Mouse (Mus musculus) stomach, postnatal 0 days (tissue): ENCODE results near the gene Kif2c. TPM values are rescaled to one million over a fixed set of nuclear protein-coding genes. Genes with fewer than 3 reads are reported as not detected.

Experiments used
- ATAC-seq: fragments of 200-750 bp; cut with Nextera tagmentation; 2 replicates; pipeline ENCODE4 v1.8.0; 2017; ENCODE audit not compliant: low FRiP score, low TSS enrichment
- DNase-seq: peaks from one replicate; pipeline ENCODE4 v3.0.0-alpha.2; 2016; ENCODE audit warnings: low spot score
- H3K27ac ChIP-seq: fragments of 300-500 bp; sonication (generic); replicated peaks from 2 replicates; pipeline ENCODE4 v1.5.1; 2014; ENCODE audit warnings: mild to moderate bottlenecking, control low read depth
- H3K27me3 ChIP-seq: fragments of 300-500 bp; sonication (generic); 2 replicates; pipeline ENCODE4 v1.6.1; 2014; ENCODE audit warnings: low read length; ENCODE audit not compliant: control insufficient read depth, insufficient read depth
- H3K36me3 ChIP-seq: fragments of 300-500 bp; sonication (generic); 2 replicates; pipeline ENCODE4 v1.6.1; 2014; ENCODE audit warnings: low read length, mixed read lengths; ENCODE audit not compliant: control insufficient read depth, insufficient read depth
- H3K4me1 ChIP-seq: fragments of 300-500 bp; sonication (generic); replicated peaks from 2 replicates; pipeline ENCODE4 v1.6.1; 2014; ENCODE audit warnings: antibody characterized with exemption; ENCODE audit not compliant: control insufficient read depth, insufficient read depth
- H3K4me2 ChIP-seq: fragments of 300-500 bp; sonication (generic); replicated peaks from 2 replicates; pipeline ENCODE4 v1.6.1; 2014; ENCODE audit warnings: low read depth, mild to moderate bottlenecking, control low read depth, moderate library complexity
- H3K4me3 ChIP-seq: fragments of 300-500 bp; sonication (generic); 2 replicates; pipeline ENCODE4 v1.5.1; 2014; ENCODE audit warnings: low read depth, low read length, control low read depth
- H3K9ac ChIP-seq: fragments of 300-500 bp; sonication (generic); 2 replicates; pipeline ENCODE4 v1.6.1; 2014; ENCODE audit warnings: mild to moderate bottlenecking, low read length, control low read depth, mixed read lengths
- H3K9me3 ChIP-seq: fragments of 300-500 bp; sonication (generic); 2 replicates; pipeline ENCODE4 v1.6.1; 2016; ENCODE audit warnings: low read length; ENCODE audit not compliant: control insufficient read depth
- CTCF ChIP-seq: IDR thresholded peaks from 2 replicates; pipeline ENCODE4 v1.5.1; 2016; ENCODE audit warnings: antibody characterized with exemption, low read depth, mild to moderate bottlenecking, moderate library complexity
- EP300 ChIP-seq: optimal IDR thresholded peaks from 2 replicates; pipeline ENCODE3; 2016; ENCODE audit warnings: antibody characterized with exemption
- WGBS: fragments of 180-500 bp; shearing (Covaris S2); extraction: QIAGEN DNeasy Blood & Tissue Kit; methylation state at CpG from one replicate; pipeline ENCODE4 v1.1.7; 2014; 5-methylcytosine and 5-hydroxymethylcytosine counted together
- polyA plus RNA-seq: library from polyadenylated mRNA; unstranded; fragments of >200 nt; fragmentation: Nextera tagmentation; extraction: Ambion mirVana; gene quantifications from 2 replicates; pipeline ENCODE4 v1.2.1, GENCODE M21; 2015

Gene Kif2c
- polyA plus RNA-seq, 1 experiment from 2014 or later, result 11.5 TPM

DNA sequence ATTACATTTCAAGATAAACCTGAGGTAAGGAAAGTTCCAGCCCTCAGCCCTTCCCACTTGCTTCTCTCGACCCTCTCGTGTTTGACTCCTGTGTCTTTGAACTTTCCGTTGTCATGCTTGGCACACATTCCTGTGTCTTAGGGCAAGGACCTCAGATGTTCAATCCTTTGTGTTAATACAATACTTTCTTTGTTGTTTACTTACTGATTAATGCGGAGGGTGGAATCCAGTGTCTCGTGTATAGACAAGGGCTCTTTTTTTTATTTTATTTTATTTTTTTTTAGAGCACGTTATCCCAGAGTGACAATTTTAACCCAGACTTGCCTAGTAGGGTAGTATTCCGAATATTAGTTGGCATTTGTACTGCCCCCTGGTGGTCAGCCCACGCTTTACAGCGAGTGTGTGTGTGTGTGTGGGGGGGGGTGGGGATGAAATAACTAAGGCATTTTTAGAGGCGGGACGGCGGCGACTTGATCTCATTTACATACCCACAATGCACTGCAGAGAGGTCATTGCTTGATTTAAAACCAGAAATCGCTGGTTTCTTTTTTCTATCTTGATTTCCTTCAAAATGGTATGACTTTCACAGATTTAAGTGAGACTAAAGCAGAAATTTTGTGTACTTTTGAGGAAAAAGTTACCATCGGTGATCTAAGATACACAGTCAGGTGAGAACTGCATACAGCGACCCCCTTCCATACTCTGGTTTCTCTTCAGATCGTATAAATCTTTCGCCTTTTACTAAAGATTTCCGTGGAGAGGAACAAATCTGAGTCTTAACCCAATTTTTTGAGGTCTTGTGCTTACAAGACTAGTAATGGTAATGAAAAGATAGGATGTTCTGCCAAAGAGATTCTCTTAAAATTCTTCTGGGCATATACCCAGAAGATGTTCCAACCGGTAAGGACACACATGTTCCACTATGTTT lies 28.0 kb upstream of the Kif2c start:
- DNase-seq (peak; percentile 86), ATAC-seq (peak; percentile 79)
- Histone ChIP-seq H3K9me3 (no peaks in the 10 kb centered on the region), H3K4me3 (no peak overlapping the region), H3K36me3 (no peaks in the 10 kb centered on the region), H3K27me3 (no peaks in the 10 kb centered on the region), H3K27ac (0 out of 2 replicates have a peak overlapping the region, but pooled peaks have one; percentile 56), H3K4me1 (no peaks in the 10 kb centered on the region), H3K9ac (peak overlapping the region; percentile 45; the same call in 1 of the 2 replicates), H3K4me2 (peak overlapping the region; percentile 31; the same call in 1 of the 2 replicates)
- TF ChIP-seq CTCF, result peak; percentile 83
- TF ChIP-seq EP300, result no peak
- WGBS, result 5% methylated on average over 20 of the region's 20 CpGs

DNA sequence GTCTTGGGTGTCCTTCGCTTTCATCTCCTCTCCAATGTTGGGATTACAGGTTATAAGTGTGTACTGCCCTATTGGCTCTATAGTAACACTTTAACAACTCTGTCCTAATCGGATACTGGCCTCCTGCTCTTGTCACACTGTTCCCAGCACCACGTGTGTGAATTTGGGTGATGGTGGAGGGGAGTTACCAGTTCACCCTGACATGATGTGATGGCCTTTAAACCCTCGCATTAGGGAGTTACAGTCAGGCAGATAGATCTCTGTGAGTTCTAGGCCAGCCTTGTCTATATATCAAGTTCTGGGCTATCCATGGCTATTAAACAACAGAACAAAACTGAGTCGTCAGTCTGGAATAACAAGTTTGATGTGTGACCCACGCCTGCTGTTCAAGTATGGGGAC lies 27.2 kb upstream of the Kif2c start:
- no peak for DNase-seq
- TF ChIP-seq CTCF (no peak), EP300 (no peak)
- H3K9me3 ChIP-seq, result no peaks in the 10 kb centered on the region
- H3K27me3 ChIP-seq, result no peaks in the 10 kb centered on the region
- H3K4me2 ChIP-seq, result no peak overlapping the region
- H3K27ac ChIP-seq, result no peak overlapping the region
- H3K9ac ChIP-seq, result no peak overlapping the region
- 71% methylated on average over 6 of the region's 6 CpGs for WGBS
- no peaks in the 10 kb centered on the region for H3K36me3 ChIP-seq
- no peaks in the 10 kb centered on the region for H3K4me1 ChIP-seq
- H3K4me3 ChIP-seq, result no peak overlapping the region
- no peak for ATAC-seq

DNA sequence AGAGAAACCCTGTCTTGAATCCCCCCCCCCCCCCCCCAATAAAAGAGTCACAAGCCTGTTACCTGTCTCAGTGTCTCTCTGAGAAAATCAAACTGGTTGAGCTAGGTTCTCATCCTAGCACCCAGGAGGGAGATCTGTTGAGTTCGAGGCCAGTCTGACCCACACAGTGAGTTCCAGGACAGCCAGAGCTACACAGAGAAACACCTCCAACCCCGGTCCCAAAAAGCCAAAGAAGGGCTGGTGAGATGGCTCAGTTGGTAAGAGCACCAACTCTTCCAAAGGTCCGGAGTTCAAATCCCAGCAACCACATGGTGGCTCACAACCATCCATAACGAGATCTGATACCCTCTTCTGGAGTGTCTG lies 20.5 kb upstream of the Kif2c start:
- 0 out of 2 replicates have a peak overlapping the region, but pooled peaks have one; percentile 32 for H3K4me2 ChIP-seq
- no peaks in the 10 kb centered on the region for H3K36me3 ChIP-seq

DNA sequence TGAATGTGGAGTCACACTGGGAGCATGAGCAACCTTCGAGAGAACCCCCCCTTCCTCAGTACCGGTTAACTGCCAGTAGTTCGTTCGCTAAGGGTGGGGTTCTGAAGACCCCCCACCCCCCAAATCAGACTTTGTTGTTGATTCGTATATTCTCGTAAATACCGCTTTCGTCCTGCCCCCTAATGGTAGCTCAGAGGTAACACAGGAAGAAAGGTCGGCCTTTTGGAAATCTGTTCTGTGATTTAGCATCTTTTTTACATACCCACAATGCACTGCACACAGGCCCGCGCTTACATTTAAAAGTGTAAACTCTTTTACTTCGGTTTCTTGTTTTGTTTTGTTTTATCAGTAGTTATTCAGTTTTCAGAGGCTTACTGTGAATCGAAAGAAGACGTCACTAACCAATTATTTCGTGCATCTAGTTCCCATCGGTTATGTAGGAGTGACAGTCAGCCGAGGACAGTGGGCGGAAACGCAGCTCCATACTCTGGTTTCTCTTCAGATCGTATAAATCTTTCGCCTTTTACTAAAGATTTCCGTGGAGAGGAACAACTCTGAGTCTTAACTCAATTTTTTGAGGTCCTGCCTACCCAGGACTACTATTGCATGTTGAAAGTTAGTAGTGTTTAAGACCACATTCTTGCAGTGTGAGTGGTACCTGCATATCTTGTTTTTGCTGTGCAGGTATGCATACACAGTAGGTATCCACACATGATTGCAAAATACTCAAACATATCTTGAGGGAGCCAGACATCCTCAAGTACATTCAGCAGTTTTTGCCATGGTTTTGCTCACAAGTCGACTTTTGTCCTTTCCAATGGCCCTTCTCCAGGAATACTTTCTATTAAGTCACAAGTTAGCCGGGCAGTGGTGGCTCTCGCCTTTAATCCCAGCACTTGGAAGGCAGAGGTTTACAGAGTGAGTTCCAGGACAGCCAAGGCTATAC lies 19.9 kb upstream of the Kif2c start:
- DNase-seq (peak; percentile 33), ATAC-seq (peak; percentile 91)
- Histone ChIP-seq H3K27ac (peak overlapping the region; percentile 42; the same call in 1 of the 2 replicates), H3K9me3 (no peaks in the 10 kb centered on the region), H3K36me3 (no peaks in the 10 kb centered on the region), H3K4me2 (peak overlapping the region; percentile 32), H3K4me3 (peak overlapping the region; percentile 15), H3K9ac (peak overlapping the region; percentile 43), H3K4me1 (no peaks in the 10 kb centered on the region), H3K27me3 (no peaks in the 10 kb centered on the region)
- WGBS, result 1% methylated on average over 25 of the region's 25 CpGs
- TF ChIP-seq EP300 (peak; percentile 59), CTCF (peak; percentile 84)

More for the DNA sequence above, 20.5 kb upstream of the Kif2c start:
- Histone ChIP-seq H3K27ac (0 out of 2 replicates have a peak overlapping the region, but pooled peaks have one; percentile 42), H3K9ac (no peak overlapping the region), H3K4me1 (no peaks in the 10 kb centered on the region), H3K9me3 (no peaks in the 10 kb centered on the region), H3K4me3 (no peak overlapping the region), H3K27me3 (no peaks in the 10 kb centered on the region)
- ATAC-seq, result no peak
- WGBS, result 62% methylated on average over 4 of the region's 4 CpGs
- TF ChIP-seq EP300 (no peak), CTCF (no peak)
- no peak for DNase-seq

DNA sequence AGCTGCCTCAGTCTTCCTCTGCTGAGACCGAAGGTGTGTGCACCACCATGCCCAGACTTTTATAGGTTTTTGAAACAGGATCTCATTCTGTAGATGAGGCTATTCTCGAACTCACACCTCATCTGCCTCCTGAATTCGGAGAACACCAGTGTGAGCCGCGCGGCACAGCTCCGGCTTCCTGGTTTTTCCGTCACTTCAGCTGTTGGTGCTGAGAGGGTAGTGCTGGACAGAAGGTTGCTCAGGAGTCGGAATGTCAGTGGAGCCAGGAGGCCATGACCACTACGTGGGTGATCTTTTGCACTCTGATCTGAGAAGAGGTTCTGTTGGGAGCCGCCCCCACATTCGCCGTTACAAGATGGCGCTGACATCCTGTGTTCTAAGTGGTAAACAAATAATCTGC lies 9.4 kb upstream of the Kif2c start:
- Histone ChIP-seq H3K36me3 (no peaks in the 10 kb centered on the region), H3K27ac (no peak overlapping the region), H3K4me2 (no peak overlapping the region), H3K9me3 (no peaks in the 10 kb centered on the region), H3K27me3 (no peaks in the 10 kb centered on the region), H3K4me1 (no peaks in the 10 kb centered on the region), H3K9ac (no peak overlapping the region), H3K4me3 (no peak overlapping the region)
- ATAC-seq (no peak), DNase-seq (no peak)
- WGBS, result 95% methylated on average over 14 of the region's 14 CpGs
- TF ChIP-seq EP300 (no peak), CTCF (no peak)
